Comparison of ENCODE assay signal across 12 mouse cellular contexts in the genomic region with DNA sequence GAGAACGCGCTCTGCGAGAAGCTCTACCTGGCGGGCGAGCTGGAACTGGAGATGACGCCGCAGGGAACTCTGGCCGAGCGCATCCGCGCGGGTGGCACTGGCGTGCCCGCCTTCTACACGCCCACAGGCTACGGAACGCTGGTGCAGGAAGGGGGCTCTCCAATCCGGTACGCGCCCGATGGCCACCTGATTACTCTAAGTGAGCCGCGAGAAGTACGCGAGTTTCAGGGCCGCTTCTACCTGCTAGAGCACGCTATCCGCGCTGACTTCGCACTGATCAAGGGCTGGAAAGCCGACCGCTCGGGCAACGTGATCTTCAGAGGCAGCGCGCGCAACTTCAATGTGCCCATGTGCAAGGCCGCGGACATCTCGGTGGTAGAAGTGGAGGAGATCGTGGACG. TPM values are rescaled to one million over a fixed set of nuclear protein-coding genes. Genes with fewer than 3 reads are reported as not detected.
DNase-seq lines count a peak whose midpoint lies in the region; ATAC-seq and TF ChIP-seq lines count a peak whose summit lies in the region.
"Not testable (repeated sequence)": the region's sequence is repeated elsewhere in the genome, so short reads cannot be mapped to it uniquely, and the experiment has no call there.
"Had no signal": no experiment of that assay in that cellular context is flagged by ENCODE, and none has a peak within 500 bp of the region (broad histone marks: within the 10 kb centered on the region; RNA-seq: fewer than 3 reads in every experiment).

No protein-coding gene starts in this region.

- 0 out of 2 replicates have a peak, but pooled peaks have one; percentile 5 for ATAC-seq in embryonic facial prominence, embryonic 11.5 days (replicated peaks; ENCODE audit: insufficient number of reproducible peaks, low FRiP score, low TSS enrichment, low read depth)
- ATAC-seq in hindbrain, embryonic 13.5 days (ENCODE audit: low FRiP score) = peak; percentile 75
- ATAC-seq in liver, embryonic 11.5 days (replicated peaks; ENCODE audit: low FRiP score) = not testable (repeated sequence)
- ATAC-seq in midbrain, postnatal 0 days (ENCODE audit: low FRiP score) = peak; percentile 85

- not testable (repeated sequence) for H3K27ac ChIP-seq in ES-Bruce4 (ENCODE audit: insufficient read depth, low read length); embryonic facial prominence, embryonic 11.5 days (replicated peaks; ENCODE audit: low read depth, low read length); hindbrain, embryonic 13.5 days; liver, embryonic 11.5 days (ENCODE audit: low read depth, low read length); midbrain, postnatal 0 days (ENCODE audit: low read depth, low read length)

- H3K4me1 ChIP-seq in ES-Bruce4 (ENCODE audit: control insufficient read depth, insufficient read depth, low read length); embryonic facial prominence, embryonic 11.5 days (ENCODE audit: control insufficient read depth, insufficient read depth, low read length); hindbrain, embryonic 13.5 days (replicated peaks); liver, embryonic 11.5 days (replicated peaks; ENCODE audit: control insufficient read depth, insufficient read depth, low read length); midbrain, postnatal 0 days (ENCODE audit: insufficient read depth, low read length): not testable (repeated sequence)

- peak overlapping the region; percentile 5 for H3K4me3 ChIP-seq in ES-Bruce4 (ENCODE audit: low read depth, low read length)
- not testable (repeated sequence) for H3K4me3 ChIP-seq in embryonic facial prominence, embryonic 11.5 days (ENCODE audit: low read depth, low read length); liver, embryonic 11.5 days (ENCODE audit: low read depth, low read length)
- H3K4me3 ChIP-seq in hindbrain, embryonic 13.5 days = peak overlapping the region; percentile 33
- H3K4me3 ChIP-seq in midbrain, postnatal 0 days (ENCODE audit: low read depth, low read length) = peak overlapping the region; percentile 42

- H3K9ac ChIP-seq in ES-Bruce4 (ENCODE audit: low read depth, poor library complexity, severe bottlenecking); embryonic facial prominence, embryonic 11.5 days (replicated peaks; ENCODE audit: low read length); hindbrain, embryonic 13.5 days; liver, embryonic 11.5 days (ENCODE audit: low read depth, low read length); midbrain, postnatal 0 days (replicated peaks; ENCODE audit: low read length, poor library complexity, severe bottlenecking): not testable (repeated sequence)

- peak overlapping the region; percentile 57 for H3K4me2 ChIP-seq in embryonic facial prominence, embryonic 11.5 days (ENCODE audit: low read depth, low read length)
- peak overlapping the region; percentile 58 for H3K4me2 ChIP-seq in hindbrain, embryonic 13.5 days
- H3K4me2 ChIP-seq in liver, embryonic 11.5 days = peak overlapping the region; percentile 51
- H3K4me2 ChIP-seq in midbrain, postnatal 0 days (ENCODE audit: low read depth, low read length, poor library complexity, severe bottlenecking) = peak overlapping the region; percentile 32; the same call in 1 of the 2 replicates

- not testable (repeated sequence) for H3K27me3 ChIP-seq in ES-Bruce4 (ENCODE audit: control insufficient read depth, insufficient read depth, low read length, poor library complexity, severe bottlenecking); embryonic facial prominence, embryonic 11.5 days (ENCODE audit: control insufficient read depth, insufficient read depth, low read length); midbrain, postnatal 0 days (ENCODE audit: insufficient read depth, low read length)
- peaks cover 25% of the 10 kb centered on the region for H3K27me3 ChIP-seq in hindbrain, embryonic 13.5 days
- H3K27me3 ChIP-seq in liver, embryonic 11.5 days (replicated peaks; ENCODE audit: control insufficient read depth, insufficient read depth, low read length) = peaks cover 25% of the 10 kb centered on the region

- TF ChIP-seq POLR2A in ES-Bruce4 (IDR thresholded peaks at IDR 0.05; ENCODE audit: insufficient read depth, low read length) = not testable (repeated sequence)

- H3K9me3 ChIP-seq in ES-Bruce4 (replicated peaks; ENCODE audit: control insufficient read depth, insufficient read depth, low read length, poor library complexity, severe bottlenecking); embryonic facial prominence, embryonic 11.5 days (replicated peaks; ENCODE audit: control insufficient read depth, low read length); hindbrain, embryonic 13.5 days; liver, embryonic 11.5 days (ENCODE audit: control insufficient read depth, low read length); midbrain, postnatal 0 days (ENCODE audit: low read length): not testable (repeated sequence)

- peak; percentile 31 for DNase-seq in embryonic facial prominence, embryonic 11.5 days (ENCODE audit: low spot score)
- DNase-seq in frontal cortex, postnatal 36 days (ENCODE audit: low spot score in 2 of 2) = peak; percentile 13 to 22
- DNase-seq in layer of hippocampus, adult 11-12 months (ENCODE audit: low spot score) = peak; percentile 14
- not testable (repeated sequence) for DNase-seq in liver, embryonic 11.5 days (ENCODE audit: low spot score)
- DNase-seq in midbrain, postnatal 0 days (ENCODE audit: low spot score) = peak; percentile 69
- peak; percentile 46 for DNase-seq in right cerebral cortex, postnatal 4 days

- not testable (repeated sequence) for TF ChIP-seq EP300 in ES-Bruce4 (IDR thresholded peaks at IDR 0.05; ENCODE audit: insufficient read depth, low read depth, low read length)

- not testable (repeated sequence) for H3K36me3 ChIP-seq in ES-Bruce4 (ENCODE audit: control insufficient read depth, insufficient read depth, low read length, poor library complexity, severe bottlenecking); embryonic facial prominence, embryonic 11.5 days (replicated peaks; ENCODE audit: control insufficient read depth, insufficient read depth, low read depth, low read length); hindbrain, embryonic 13.5 days; liver, embryonic 11.5 days (ENCODE audit: control insufficient read depth, insufficient read depth, low read length); midbrain, postnatal 0 days (ENCODE audit: insufficient read depth, low read length)

- 15% methylated on average over 33 of the region's 42 CpGs for WGBS in embryonic facial prominence, embryonic 11.5 days
- WGBS in hindbrain, embryonic 13.5 days = 20% methylated on average over 28 of the region's 42 CpGs
- WGBS in liver, embryonic 11.5 days = 15% methylated on average over 39 of the region's 42 CpGs
- WGBS in midbrain, postnatal 0 days = 19% methylated on average over 30 of the region's 42 CpGs

- not testable (repeated sequence) for TF ChIP-seq CTCF in ES-Bruce4 (IDR thresholded peaks at IDR 0.05; ENCODE audit: low read depth, low read length); midbrain, postnatal 0 days (IDR thresholded peaks at IDR 0.05)

RNA-seq across cellular contexts. Expression of gene Oxct2b, which starts 0.6 kb away (rescaled TPM):
- 1.2 TPM in 2 replicates for polyA plus RNA-seq in ES-Bruce4 (2011; ENCODE audit: insufficient read depth, insufficient read length, low read depth, missing spikeins)
- polyA plus RNA-seq in embryonic facial prominence, embryonic 11.5 days (2014; fragmentation: Nextera tagmentation; extraction: Ambion mirVana) = 0.20 TPM in 1 of 2 replicates, not detected in the other
- polyA plus RNA-seq in hindbrain, embryonic 13.5 days (2015; fragmentation: Nextera tagmentation; extraction: Ambion mirVana) = 0.21 and 0.40 TPM in 2 replicates
- not detected in 2 replicates for polyA plus RNA-seq in liver, embryonic 11.5 days (2014; fragmentation: Nextera tagmentation; extraction: Ambion mirVana)
- total RNA-seq in midbrain, postnatal 0 days (2014; rRNA removed) = 0.94 and 2.1 TPM in 2 replicates
- polyA plus RNA-seq in midbrain, postnatal 0 days (2015; fragmentation: Nextera tagmentation; extraction: Ambion mirVana) = 0.58 and 0.91 TPM in 2 replicates
- total RNA-seq: adrenal gland, adult 18-20 months; gastrocnemius, adult 2 months; heart, postnatal 14 days; neutrophil, adult 5-6 weeks had no signal

RNA-seq across cellular contexts. Expression of gene Bmp8b, which starts 11.7 kb away (rescaled TPM):
- polyA plus RNA-seq in ES-Bruce4 (2011; ENCODE audit: insufficient read depth, insufficient read length, low read depth, missing spikeins) = 8.7 and 9.4 TPM in 2 replicates
- polyA plus RNA-seq in embryonic facial prominence, embryonic 11.5 days (2014; fragmentation: Nextera tagmentation; extraction: Ambion mirVana) = 0.31 and 0.84 TPM in 2 replicates
- 0.22 TPM in 2 replicates for polyA plus RNA-seq in hindbrain, embryonic 13.5 days (2015; fragmentation: Nextera tagmentation; extraction: Ambion mirVana)
- polyA plus RNA-seq in liver, embryonic 11.5 days (2014; fragmentation: Nextera tagmentation; extraction: Ambion mirVana) = 1.7 and 2.2 TPM in 2 replicates
- 0.42 and 1.5 TPM in 2 replicates for total RNA-seq in midbrain, postnatal 0 days (2014; rRNA removed)
- 0.45 and 0.56 TPM in 2 replicates for polyA plus RNA-seq in midbrain, postnatal 0 days (2015; fragmentation: Nextera tagmentation; extraction: Ambion mirVana)
- total RNA-seq: gastrocnemius, adult 2 months; heart, postnatal 14 days; neutrophil, adult 5-6 weeks had no signal

RNA-seq across cellular contexts. Expression of gene Ppie, which starts 23.1 kb away (rescaled TPM):
- 57.7 and 69.9 TPM in 2 replicates for polyA plus RNA-seq in ES-Bruce4 (2011; ENCODE audit: insufficient read depth, insufficient read length, low read depth, missing spikeins)
- polyA plus RNA-seq in embryonic facial prominence, embryonic 11.5 days (2014; fragmentation: Nextera tagmentation; extraction: Ambion mirVana) = 129 TPM in 2 replicates
- polyA plus RNA-seq in hindbrain, embryonic 13.5 days (2015; fragmentation: Nextera tagmentation; extraction: Ambion mirVana) = 60.9 and 64.8 TPM in 2 replicates
- polyA plus RNA-seq in liver, embryonic 11.5 days (2014; fragmentation: Nextera tagmentation; extraction: Ambion mirVana) = 108 and 110 TPM in 2 replicates
- total RNA-seq in midbrain, postnatal 0 days (2014; rRNA removed) = 17.7 and 28.1 TPM in 2 replicates
- polyA plus RNA-seq in midbrain, postnatal 0 days (2015; fragmentation: Nextera tagmentation; extraction: Ambion mirVana) = 41.7 and 41.9 TPM in 2 replicates
